Mouse (Mus musculus) left cerebral cortex, adult 2 months (tissue): ENCODE results near the gene Adprhl1. TPM values are rescaled to one million over a fixed set of nuclear protein-coding genes. Genes with fewer than 3 reads are reported as not detected.
A peak's percentile ranks its signal among the peaks of the same experiment; 100 is the strongest.

Experiments
- DNase-seq, 2 experiments: peaks; one replicate each; pipeline ENCODE4 v3.0.0; 2021 to 2022; ENCODE audit warnings: low spot score in 2 of 2, mixed read lengths in 1 of 2; ENCODE audit errors: extremely low spot score in 1 of 2
- H3K27ac ChIP-seq: fragments of 200-600 bp; 2 replicates; pipeline ENCODE4 v1.8.1; 2022
- H3K4me3 ChIP-seq: fragments of 200-600 bp; 2 replicates; pipeline ENCODE4 v1.8.1; 2022
- CTCF ChIP-seq: fragments of 200-600 bp; IDR thresholded peaks from 2 replicates; pipeline ENCODE4 v1.8.1; 2022; ENCODE audit warnings: antibody characterized with exemption, mild to moderate bottlenecking, moderate library complexity
- intact Hi-C: fragments of 180-260 bp; cut with DNase I; formaldehyde crosslinking; loops from one replicate; pipeline ENCODE4 v1.15.1; 2025
- total RNA-seq, 2 experiments: library from RNA; stranded (reverse); gene quantifications; 2 replicates each; pipeline ENCODE4 v1.2.3; 2021

Gene Adprhl1
- total RNA-seq, 2 experiments from 2014 or later = 1.4 to 1.7 TPM

GRCm38 (mm10) chr8:13227184-13227583 is 26.8 kb downstream of the Adprhl1 start:
- TF ChIP-seq CTCF = no peak
- Histone ChIP-seq H3K4me3 (no peak overlapping the region), H3K27ac (peak overlapping the region; percentile 29; the same call in 1 of the 2 replicates)
- no peak for DNase-seq
- intact Hi-C loops = no loop called here

GRCm38 (mm10) chr8:13226288-13226687 is 27.7 kb downstream of the Adprhl1 start:
- no peak for DNase-seq
- TF ChIP-seq CTCF = no peak
- intact Hi-C loops = no loop called here
- Histone ChIP-seq H3K4me3 (no peak overlapping the region), H3K27ac (peak overlapping the region; percentile 29; the same call in 1 of the 2 replicates)

- intact Hi-C loops = no loop called here
- Histone ChIP-seq H3K27ac (no peak overlapping the region), H3K4me3 (no peak overlapping the region)
- DNase-seq = no peak
- TF ChIP-seq CTCF = no peak
Observed at GRCm38 (mm10) chr8:13224426-13224825, 29.5 kb downstream of the Adprhl1 start.

GRCm38 (mm10) chr8:13218441-13218840 is 35.5 kb downstream of the Adprhl1 start:
- no peak overlapping the region for H3K4me3 ChIP-seq
- TF ChIP-seq CTCF = no peak
- DNase-seq = no peak
- intact Hi-C loops = loop anchor here (10.0 kb wide), 1 partner anchor 324 kb away; no protein-coding TSS in a partner anchor
- H3K27ac ChIP-seq = no peak overlapping the region

- no peak overlapping the region for H3K4me3 ChIP-seq
- no peak for DNase-seq
- TF ChIP-seq CTCF = no peak
- intact Hi-C loops = loop anchor here (10.0 kb wide), 1 partner anchor 323 kb away; no protein-coding TSS in a partner anchor
- no peak overlapping the region for H3K27ac ChIP-seq
Observed at GRCm38 (mm10) chr8:13217986-13218385, 36.0 kb downstream of the Adprhl1 start.

GRCm38 (mm10) chr8:13217093-13217492 is 36.9 kb downstream of the Adprhl1 start:
- Histone ChIP-seq H3K4me3 (no peak overlapping the region), H3K27ac (no peak overlapping the region)
- DNase-seq = no peak
- TF ChIP-seq CTCF = no peak
- intact Hi-C loops = loop anchor here (10.0 kb wide), 1 partner anchor 322 kb away; no protein-coding TSS in a partner anchor

- Histone ChIP-seq H3K4me3 (no peak overlapping the region), H3K27ac (no peak overlapping the region)
- intact Hi-C loops = loop anchor here (10.0 kb wide), 1 partner anchor 322 kb away; no protein-coding TSS in a partner anchor
- TF ChIP-seq CTCF = no peak
- DNase-seq = no peak
Observed at GRCm38 (mm10) chr8:13216386-13216785, 37.6 kb downstream of the Adprhl1 start.

- Histone ChIP-seq H3K4me3 (no peak overlapping the region), H3K27ac (no peak overlapping the region)
- peak; percentile 81 for TF ChIP-seq CTCF
- peak; percentile 82 to 85 for DNase-seq
- intact Hi-C loops = loop anchor here (2.0 to 10.0 kb wide), 4 partner anchors 66 to 319 kb away; no protein-coding TSS in a partner anchor
Observed at GRCm38 (mm10) chr8:13213479-13214268, 40.3 kb downstream of the Adprhl1 start.

GRCm38 (mm10) chr8:13209770-13210169 is 44.2 kb downstream of the Adprhl1 start:
- DNase-seq = no peak
- intact Hi-C loops = loop anchor here (5.0 to 10.0 kb wide), 3 partner anchors 62 to 315 kb away; no protein-coding TSS in a partner anchor
- no peak for TF ChIP-seq CTCF
- Histone ChIP-seq H3K27ac (no peak overlapping the region), H3K4me3 (no peak overlapping the region)

GRCm38 (mm10) chr8:13208627-13209355 is 45.2 kb downstream of the Adprhl1 start:
- no peak for DNase-seq
- intact Hi-C loops = no loop called here
- Histone ChIP-seq H3K4me3 (no peak overlapping the region), H3K27ac (no peak overlapping the region)
- peak; percentile 36 for TF ChIP-seq CTCF

GRCm38 (mm10) chr8:13206290-13206689 is 47.7 kb downstream of the Adprhl1 start:
- no peak for TF ChIP-seq CTCF
- Histone ChIP-seq H3K4me3 (no peak overlapping the region), H3K27ac (no peak overlapping the region)
- DNase-seq = no peak
- intact Hi-C loops = no loop called here

- intact Hi-C loops = no loop called here
- no peak overlapping the region for H3K4me3 ChIP-seq
- no peak for TF ChIP-seq CTCF
- DNase-seq = no peak
- no peak overlapping the region for H3K27ac ChIP-seq
Observed at GRCm38 (mm10) chr8:13205311-13205710, 48.7 kb downstream of the Adprhl1 start.
